Mouse (Mus musculus) 3134 (cell line): ENCODE measurements around the gene Fzr1.

ENCODE experiments used
- DNase-seq: peaks from one replicate; pipeline ENCODE4 v3.0.0-alpha.2; 2011; ENCODE audit warnings: low spot score; ENCODE audit not compliant: insufficient read length; ENCODE audit errors: extremely low read depth

Fzr1 gene

GRCm38 (mm10) chr10:81416581-81417226 is 38.4 kb upstream of the Fzr1 start:
- peak; percentile 95 for DNase-seq

DNA sequence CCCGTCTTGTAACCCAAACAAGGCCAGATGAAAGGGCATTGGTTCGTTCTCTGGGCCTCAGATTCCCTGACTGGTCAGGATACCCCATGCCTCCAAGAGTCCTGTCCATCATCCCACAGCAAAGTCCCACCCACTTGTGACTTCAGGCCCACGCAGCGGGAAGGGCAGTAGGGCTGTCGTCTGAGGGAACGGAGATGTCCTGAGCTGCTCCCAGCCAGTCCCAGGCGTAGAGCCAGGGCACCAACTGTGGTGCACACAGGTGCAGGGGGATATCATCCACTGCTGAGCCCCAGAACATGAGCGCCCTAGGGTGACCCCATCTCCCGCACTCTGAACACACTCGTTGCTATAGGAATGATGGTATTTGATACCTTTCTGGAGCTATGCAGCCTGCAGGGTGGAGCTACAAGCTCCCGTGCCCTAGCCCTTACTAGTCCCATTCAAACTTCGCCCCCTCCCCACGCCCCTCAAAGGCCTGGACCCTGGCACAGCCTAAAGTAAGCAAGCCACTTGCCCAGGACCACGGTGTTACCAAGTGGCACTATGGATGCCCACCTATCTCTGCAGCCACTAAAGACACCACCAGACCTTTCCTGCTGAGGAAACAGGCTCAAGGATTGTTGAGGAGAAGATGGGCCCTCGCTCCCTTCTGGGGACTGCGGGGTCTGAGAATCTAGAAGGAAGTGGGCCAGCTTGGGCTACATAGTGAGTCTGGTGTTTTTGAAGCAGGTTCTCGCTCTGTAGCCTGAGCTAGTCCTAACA is 37.4 kb upstream of the Fzr1 start:
- no peak for DNase-seq

GRCm38 (mm10) chr10:81415146-81415545 is 36.8 kb upstream of the Fzr1 start:
- DNase-seq = no peak

GRCm38 (mm10) chr10:81414682-81415081 is 36.4 kb upstream of the Fzr1 start:
- no peak for DNase-seq

DNA sequence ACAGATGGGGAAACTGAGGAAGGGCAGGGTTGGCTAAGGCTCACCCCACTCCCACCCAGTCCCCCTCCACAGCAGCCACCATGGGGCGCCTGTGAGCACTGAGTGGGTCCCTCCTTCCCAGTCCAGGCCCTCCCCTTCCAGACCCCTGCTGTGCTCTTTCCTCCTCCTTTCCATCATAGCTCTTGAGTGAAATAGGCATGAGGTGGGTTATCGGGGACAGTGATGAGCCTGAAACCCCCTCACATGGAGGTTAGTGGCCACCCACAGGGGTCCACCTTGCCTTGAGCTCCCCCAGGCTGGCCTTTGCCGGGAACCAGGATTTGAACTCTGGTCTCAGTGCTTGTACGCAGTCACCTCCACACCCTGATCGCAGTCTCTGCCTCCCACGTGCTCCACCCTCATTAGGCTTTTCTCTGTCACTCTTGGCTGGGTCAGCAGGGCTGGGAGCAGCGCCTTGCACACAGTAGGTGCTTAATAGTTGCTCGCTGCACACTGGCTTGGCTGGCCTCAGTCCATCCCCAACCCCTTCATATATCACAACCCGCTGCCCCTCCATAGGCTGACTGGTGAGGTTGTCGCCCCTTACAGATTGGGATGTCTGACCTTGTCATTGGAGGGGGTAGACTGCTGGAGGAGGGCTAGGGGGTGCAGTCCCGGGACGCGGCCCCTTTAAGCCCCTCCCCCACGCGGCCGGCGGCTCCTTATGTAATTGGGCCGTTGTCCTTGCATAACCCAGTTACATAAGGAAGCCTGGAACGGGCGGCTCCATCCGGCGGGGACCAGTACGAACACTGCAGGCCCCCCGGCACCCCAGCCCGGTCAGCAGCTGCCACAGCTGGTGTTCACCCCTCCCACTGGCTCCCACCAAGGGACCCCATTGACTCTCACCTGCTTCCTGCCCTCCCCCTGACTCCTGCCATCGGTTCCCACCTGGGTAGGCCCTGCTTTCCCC is 35.3 kb upstream of the Fzr1 start:
- no peak for DNase-seq

GRCm38 (mm10) chr10:81412586-81413309 is 34.4 kb upstream of the Fzr1 start:
- DNase-seq = no peak

- peak; percentile 97 for DNase-seq
These were observed 33.4 kb upstream of the Fzr1 start for GRCm38 (mm10) chr10:81411471-81412400.

DNA sequence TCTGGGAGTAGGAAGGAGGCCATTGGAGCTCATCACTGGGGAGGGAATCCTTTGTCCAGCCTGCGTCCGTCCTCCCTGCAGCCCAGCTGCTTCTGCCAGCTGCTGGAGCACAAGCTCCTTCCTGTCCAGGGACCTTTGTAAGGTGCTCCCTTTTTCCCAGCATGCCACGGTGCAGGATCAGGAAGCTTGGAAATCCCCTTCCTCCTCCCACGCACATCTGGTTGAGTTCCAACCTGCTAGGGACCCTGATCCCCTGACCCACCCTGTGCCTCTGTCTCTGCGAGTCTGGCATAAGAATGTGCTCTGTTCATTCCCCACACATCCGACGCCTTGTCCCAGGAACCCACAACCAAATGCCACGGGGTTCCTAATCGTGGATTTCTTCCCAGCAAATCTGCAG is 32.7 kb upstream of the Fzr1 start:
- DNase-seq = no peak

DNA sequence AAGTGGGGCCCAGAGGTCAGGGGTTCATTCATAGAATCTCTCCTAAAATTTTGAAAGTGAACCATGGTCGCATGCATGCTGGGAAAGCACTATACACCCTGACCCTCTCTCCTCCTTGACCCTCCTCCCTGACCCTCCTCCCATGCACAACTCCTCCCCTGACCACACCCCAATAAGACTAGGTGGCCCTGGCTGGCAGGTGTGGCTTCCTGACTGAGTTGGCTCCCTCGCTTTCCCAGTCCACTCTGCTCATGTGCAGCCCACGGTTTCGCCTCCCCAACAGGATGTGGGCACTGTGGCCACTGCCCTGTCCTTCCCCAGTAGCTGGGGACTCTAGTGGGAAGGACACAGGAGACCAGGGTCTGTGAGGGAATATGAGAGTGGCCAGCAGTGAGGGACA is 32.0 kb upstream of the Fzr1 start:
- DNase-seq = peak; percentile 59

DNA sequence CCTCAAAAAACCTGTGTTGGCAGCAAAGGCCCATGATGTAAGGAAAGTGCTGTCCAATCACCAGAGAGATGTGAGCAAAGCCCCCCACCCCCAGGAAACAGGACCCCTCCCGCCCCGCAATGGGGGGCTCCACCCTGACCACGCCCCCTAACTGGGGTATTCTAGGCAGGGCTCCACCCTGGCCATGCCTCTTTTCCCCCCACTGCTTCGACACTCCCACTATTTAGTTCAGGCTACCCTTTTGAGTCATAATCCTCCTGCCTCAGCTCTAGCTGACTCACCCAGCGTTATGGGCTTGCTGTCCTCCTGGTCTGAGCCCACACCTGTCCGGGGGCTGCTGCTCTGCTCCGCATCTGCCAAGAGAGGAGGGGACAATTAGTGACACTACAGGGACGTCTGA is 31.0 kb upstream of the Fzr1 start:
- DNase-seq = peak; percentile 64

DNA sequence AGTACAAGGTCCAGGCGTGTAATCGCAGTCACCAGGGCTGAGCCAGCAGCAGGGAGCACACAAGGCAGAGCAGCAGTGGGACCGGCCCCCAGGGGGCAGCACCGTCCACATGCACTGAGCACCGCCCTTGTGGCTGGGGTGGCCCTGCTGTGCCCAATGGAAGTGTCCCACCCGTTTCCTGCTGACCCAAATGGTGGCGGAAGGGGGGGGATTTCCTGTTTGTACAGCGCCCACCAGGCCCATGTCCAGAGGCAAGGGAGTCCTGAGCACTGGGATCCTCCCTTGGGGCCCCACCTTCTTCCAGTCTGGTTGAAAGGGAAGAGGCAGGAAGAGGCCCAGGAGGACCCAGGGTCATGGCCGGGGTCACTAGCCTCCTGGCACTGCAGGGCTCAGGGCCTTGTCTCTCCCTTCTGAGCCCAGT is 30.6 kb upstream of the Fzr1 start:
- peak; percentile 88 for DNase-seq

GRCm38 (mm10) chr10:81408424-81408729 is 30.1 kb upstream of the Fzr1 start:
- DNase-seq = no peak

GRCm38 (mm10) chr10:81407539-81408423 is 29.5 kb upstream of the Fzr1 start:
- peak; percentile 88 for DNase-seq

- no peak for DNase-seq
These were observed 28.5 kb upstream of the Fzr1 start for GRCm38 (mm10) chr10:81406504-81407440.

- DNase-seq = peak; percentile 42
These were observed 27.4 kb upstream of the Fzr1 start for GRCm38 (mm10) chr10:81405588-81406201.

- DNase-seq = no peak
These were observed 26.4 kb upstream of the Fzr1 start for GRCm38 (mm10) chr10:81404720-81405119.

DNA sequence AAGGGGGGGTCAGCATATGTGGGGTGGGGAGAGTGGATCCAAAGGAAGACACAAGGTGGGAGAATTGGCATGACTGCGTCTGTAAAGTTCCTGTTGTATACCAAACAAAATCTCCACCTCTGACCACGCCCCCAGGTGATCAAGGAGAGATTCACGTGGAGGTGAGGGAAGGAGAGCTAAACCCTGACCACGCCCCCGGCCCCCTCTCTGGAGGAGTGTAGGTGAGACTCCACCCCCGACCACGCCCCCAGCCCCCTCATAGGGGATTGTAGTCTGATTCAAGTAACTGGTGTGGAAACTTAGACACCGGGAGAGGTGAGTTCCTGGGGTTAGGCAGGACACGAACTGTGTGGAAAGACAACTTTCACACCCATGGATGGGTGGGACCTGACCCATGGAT is 25.8 kb upstream of the Fzr1 start:
- DNase-seq = no peak
